Mouse (Mus musculus): ENCODE data around the gene Prrc2b. TPM values are rescaled to one million over a fixed set of nuclear protein-coding genes. Genes with fewer than 3 reads are reported as not detected.

Prrc2b gene
- total RNA-seq (2023), result 10 to 100 TPM; 36.1 to 37.1 TPM

DNA sequence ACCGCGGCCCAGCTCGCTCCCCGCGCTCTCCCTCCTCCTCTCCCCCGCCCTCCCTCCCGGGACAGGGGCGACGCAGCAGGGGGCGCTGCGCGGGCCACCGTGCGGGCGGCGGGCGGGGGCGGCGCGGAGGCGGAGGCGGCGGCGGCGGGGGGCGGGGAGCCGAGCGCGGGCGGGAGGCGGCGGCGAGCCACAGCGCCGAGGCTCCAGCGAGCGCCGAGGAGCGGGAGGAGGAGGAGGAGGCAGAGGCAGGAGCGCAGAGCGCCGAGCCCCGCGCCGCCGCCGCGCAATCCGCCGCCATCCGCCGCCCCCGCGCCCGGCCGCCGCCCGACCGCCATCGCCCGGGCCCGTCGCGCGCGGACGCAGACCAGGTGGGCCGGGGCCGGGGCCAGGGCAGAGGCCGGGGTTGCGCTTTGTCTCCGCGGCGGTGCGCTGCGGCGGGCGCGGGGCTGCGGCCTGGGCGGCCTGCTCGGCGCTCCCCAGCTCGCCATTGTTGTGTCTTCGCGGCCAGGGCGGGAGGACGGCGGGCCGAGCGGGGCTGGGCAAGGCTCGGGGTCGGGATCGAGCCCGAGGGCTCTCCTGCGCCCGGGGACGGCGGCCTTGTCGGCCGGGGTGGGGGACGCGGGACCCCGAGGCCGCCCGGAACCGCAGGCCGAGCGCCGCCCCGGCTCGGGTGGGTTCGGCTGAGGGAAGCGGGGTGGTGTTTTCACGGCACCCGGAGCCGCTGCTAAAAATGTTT lies at the start of gene Prrc2b:
TSS of gene Prrc2b (plus strand) at position 159 of the 736 bp plus-strand sequence.

DNA sequence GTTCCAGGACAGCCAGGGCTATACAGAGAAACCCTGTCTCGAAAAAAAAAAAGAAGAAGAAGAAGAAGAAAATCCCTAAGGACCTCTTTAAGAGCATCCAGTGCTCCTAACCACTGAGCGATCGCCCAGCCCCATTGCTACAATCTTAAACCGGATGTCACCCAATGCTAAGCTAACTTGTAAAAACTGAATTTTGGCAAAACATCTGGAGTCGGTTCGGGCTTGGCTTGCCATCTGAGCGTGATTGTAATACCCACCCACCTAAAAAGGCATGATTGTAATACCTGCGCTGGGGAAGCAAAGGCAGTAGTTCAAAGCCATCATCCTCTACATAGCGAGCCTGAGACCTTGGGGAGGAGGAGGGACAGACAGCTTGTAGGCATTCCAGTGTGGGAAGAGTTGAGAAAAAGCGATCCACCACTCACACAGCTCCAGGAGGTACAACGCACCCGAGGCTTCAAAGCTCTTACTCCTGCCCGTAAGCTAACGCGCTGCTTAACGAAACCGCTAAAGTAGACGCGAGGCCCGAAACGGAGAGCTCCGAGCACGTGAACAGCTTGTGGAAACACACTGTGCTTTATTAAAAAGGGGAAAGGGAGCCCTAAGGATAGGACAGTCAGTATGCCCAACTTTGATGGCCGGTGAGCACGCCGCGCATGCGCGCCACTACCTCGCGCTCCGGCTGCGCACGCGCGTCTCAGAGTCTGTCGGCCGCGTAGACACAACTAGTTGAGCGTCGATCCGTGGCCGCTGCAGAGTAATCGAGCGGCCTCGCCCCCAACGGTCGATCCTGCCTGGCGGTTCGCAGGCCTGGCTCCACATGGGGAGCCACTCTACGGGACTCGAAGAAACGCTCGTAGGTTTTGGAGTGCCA lies 85.2 kb downstream of the Prrc2b start, which contains the start of gene Pomt1:
TSS of gene Pomt1 (plus strand) at position 705 of the 874 bp plus-strand sequence.

DNA sequence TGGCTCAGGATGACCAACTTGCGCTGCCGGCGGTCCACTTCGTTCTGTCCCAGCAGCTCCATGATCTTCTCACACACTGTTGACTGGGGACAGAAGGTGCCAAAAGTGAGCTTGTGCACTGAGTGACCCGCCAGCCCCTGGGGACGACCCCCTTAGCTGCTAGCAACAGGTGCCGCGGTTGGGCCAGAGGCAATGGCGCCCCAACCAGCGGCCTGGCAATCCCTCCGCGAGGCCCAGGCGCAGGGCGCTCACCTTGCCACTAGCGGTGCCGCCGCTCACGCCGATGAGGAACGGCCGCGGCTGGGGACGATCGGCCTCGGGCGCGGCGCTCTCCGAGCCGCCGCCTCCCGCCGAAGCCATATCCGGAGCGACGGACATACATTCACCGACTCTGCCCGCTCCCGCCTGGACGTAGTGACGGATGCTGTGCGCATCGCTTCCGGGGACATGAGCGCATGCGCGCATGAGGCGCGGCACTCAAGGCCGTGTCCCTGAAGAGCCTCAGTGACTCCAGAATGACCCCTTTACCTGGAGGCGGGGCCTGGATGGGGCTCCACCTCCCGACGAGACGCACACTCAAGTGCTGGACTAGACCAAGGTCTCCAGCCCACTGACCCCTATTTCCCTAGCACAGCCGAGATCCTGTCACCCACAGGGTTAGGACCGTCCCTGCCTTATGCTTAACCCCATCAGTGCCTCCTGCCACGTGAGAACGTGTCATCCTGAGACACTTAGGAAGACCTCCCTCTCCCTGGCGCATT lies 109.0 kb downstream of the Prrc2b start, which contains the start of gene Uck1:
TSS of gene Uck1 (minus strand) at position 503 of the 761 bp plus-strand sequence.

Other genes with a start within 250 kb of the Prrc2b start
- gene Aif1l, start 200.9 kb upstream of the Prrc2b start, total RNA-seq (2023), result not detected
- gene Nup214, start 176.6 kb upstream of the Prrc2b start, total RNA-seq (2023), result 10 to 100 TPM; 58.8 to 63.5 TPM
- 10 to 100 TPM; 12.5 to 17.8 TPM for gene Fam78a, start 66.2 kb upstream of the Prrc2b start, total RNA-seq (2023)
- gene Plpp7, start 55.6 kb upstream of the Prrc2b start, total RNA-seq (2023), result under 1 TPM; 0.38 to 0.46 TPM
- gene Pomt1, start 85.5 kb downstream of the Prrc2b start, total RNA-seq (2023), result 10 to 100 TPM; 14.9 to 19.0 TPM
- 10 to 100 TPM; 36.1 to 43.9 TPM for gene Uck1, start 109.1 kb downstream of the Prrc2b start, total RNA-seq (2023)
- gene Golga2, start 136.3 kb downstream of the Prrc2b start, total RNA-seq (2023), result 10 to 100 TPM; 59.8 to 63.9 TPM
- 10 to 100 TPM; 81.4 TPM for gene Swi5, start 137.0 kb downstream of the Prrc2b start, total RNA-seq (2023)
- gene Ciz1, start 201.2 kb downstream of the Prrc2b start, total RNA-seq (2023), result 10 to 100 TPM; 75.1 to 90.9 TPM
- gene Dnm1, start 202.3 kb downstream of the Prrc2b start, total RNA-seq (2023), result under 1 TPM; 0.13 to 0.33 TPM
- gene 1110008P14Rik, start 230.9 kb downstream of the Prrc2b start, total RNA-seq (2023), result 10 to 100 TPM; 41.6 to 44.2 TPM
- gene Lcn2, start 237.2 kb downstream of the Prrc2b start, total RNA-seq (2023), result 1,000 to 10,000 TPM; 9,162 to 9,449 TPM
- gene Ptges2, start 244.8 kb downstream of the Prrc2b start, total RNA-seq (2023), result 10 to 100 TPM; 12.1 to 14.7 TPM